Mouse (Mus musculus) liver, embryonic 14.5 days (tissue): ENCODE measurements around the gene Heatr6. TPM values are rescaled to one million over a fixed set of nuclear protein-coding genes. Genes with fewer than 3 reads are reported as not detected.

Experiments used
- ATAC-seq: fragments of 200-750 bp; cut with Nextera tagmentation; 2 replicates; pipeline ENCODE4 v1.8.0; 2017; ENCODE audit warnings: moderate number of reproducible peaks, mild to moderate bottlenecking, moderate library complexity; ENCODE audit not compliant: insufficient read depth
- DNase-seq, 3 experiments: peaks; one replicate each; pipeline ENCODE4 v3.0.0-alpha.2; 2012 to 2013; ENCODE audit warnings: low read depth in 3 of 3, low spot score in 3 of 3
- H3K27ac ChIP-seq: fragments of 300-500 bp; sonication (generic); 2 replicates; pipeline ENCODE4 v1.5.1; 2014; ENCODE audit warnings: moderate library complexity, mild to moderate bottlenecking, control low read depth, inconsistent platforms
- H3K27me3 ChIP-seq: fragments of 300-500 bp; sonication (generic); 2 replicates; pipeline ENCODE4 v1.6.1; 2014; ENCODE audit warnings: mild to moderate bottlenecking, low read length, moderate library complexity; ENCODE audit not compliant: control insufficient read depth, insufficient read depth
- H3K36me3 ChIP-seq: fragments of 300-500 bp; sonication (generic); replicated peaks from 2 replicates; pipeline ENCODE4 v1.6.1; 2014; ENCODE audit warnings: low read depth; ENCODE audit not compliant: control insufficient read depth, insufficient read depth
- H3K4me1 ChIP-seq, 2 experiments: fragments of 200-500 bp in 1 of 2; fragments of 300-500 bp in 1 of 2; sonication (generic) in 1 of 2; replicated peaks; 2 replicates each; pipeline ENCODE4 v1.6.1; 2012 to 2014; ENCODE audit warnings: antibody characterized with exemption in 1 of 2, inconsistent platforms in 1 of 2, low read length in 1 of 2; ENCODE audit not compliant: control insufficient read depth in 2 of 2, insufficient read depth in 2 of 2
- H3K4me2 ChIP-seq: fragments of 300-500 bp; sonication (generic); 2 replicates; pipeline ENCODE4 v1.6.1; 2014; ENCODE audit warnings: low read depth, mild to moderate bottlenecking, control low read depth, moderate library complexity
- H3K4me3 ChIP-seq, 2 experiments: fragments of 200-500 bp in 1 of 2; fragments of 300-500 bp in 1 of 2; sonication (generic) in 1 of 2; 2 replicates each; pipeline ENCODE4 v1.5.1; 2012 to 2014; ENCODE audit warnings: low read depth in 2 of 2, low read length in 2 of 2, mild to moderate bottlenecking in 2 of 2, control low read depth in 1 of 2, inconsistent platforms in 1 of 2, moderate library complexity in 1 of 2; ENCODE audit not compliant: insufficient read depth in 1 of 2
- H3K9ac ChIP-seq: fragments of 300-500 bp; sonication (generic); replicated peaks from 2 replicates; pipeline ENCODE4 v1.6.1; 2014; ENCODE audit warnings: mild to moderate bottlenecking, control low read depth, moderate library complexity
- H3K9me3 ChIP-seq: fragments of 300-500 bp; sonication (generic); 2 replicates; pipeline ENCODE4 v1.6.1; 2016; ENCODE audit warnings: low read length, mixed read lengths; ENCODE audit not compliant: control insufficient read depth
- CTCF ChIP-seq: IDR thresholded peaks from 2 replicates; pipeline ENCODE4 v1.5.1; 2016; ENCODE audit warnings: antibody characterized with exemption, low read depth, control low read depth
- EP300 ChIP-seq: IDR thresholded peaks from 2 replicates; pipeline ENCODE4 v1.6.1; 2016; ENCODE audit warnings: antibody characterized with exemption, low read depth
- WGBS: fragments of 180-500 bp; shearing (Covaris S2); extraction: QIAGEN DNeasy Blood & Tissue Kit; methylation state at CpG from one replicate; pipeline ENCODE4 v1.1.7; 2014; ENCODE audit not compliant: insufficient replicate concordance; 5-methylcytosine and 5-hydroxymethylcytosine counted together
- polyA plus RNA-seq, 2 experiments: library from polyadenylated mRNA; depleted of rRNA in 1 of 2; stranded (reverse) in 1 of 2; unstranded in 1 of 2; fragments of >200 nt; fragmentation: Nextera tagmentation in 1 of 2; extraction: Ambion mirVana in 1 of 2; gene quantifications; 2 replicates each; pipeline versions ENCODE4 v1.2.1 to v1.2.3; 2012 to 2014

Gene Heatr6
- polyA plus RNA-seq, 2 experiments = 3.8 to 5.6 TPM

DNA sequence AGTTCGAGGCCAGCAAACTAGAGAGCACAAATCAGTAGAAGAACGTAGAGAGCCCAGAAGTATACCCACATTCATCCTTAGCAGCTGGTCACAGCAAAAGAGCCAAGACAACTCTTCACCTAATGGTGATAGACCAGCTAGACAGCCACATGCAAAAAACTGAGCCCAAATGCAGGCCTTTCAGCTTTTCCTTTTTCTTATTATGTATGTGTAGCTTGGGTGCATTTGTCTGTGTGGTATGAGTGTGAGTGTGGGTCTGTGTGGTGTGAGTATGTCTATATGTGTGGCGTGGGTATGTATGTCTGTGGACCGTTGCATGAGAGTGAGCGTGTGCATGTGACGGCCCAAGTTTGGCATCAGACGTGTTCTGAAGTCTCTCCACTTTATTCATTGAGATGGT lies 17.5 kb downstream of the Heatr6 start:
- no peak overlapping the region for H3K27ac ChIP-seq
- TF ChIP-seq EP300 = no peak
- no peak for TF ChIP-seq CTCF
- no peak overlapping the region for H3K4me2 ChIP-seq
- no peaks in the 10 kb centered on the region for H3K4me1 ChIP-seq
- no peak overlapping the region for H3K4me3 ChIP-seq
- peaks cover 25% of the 10 kb centered on the region for H3K36me3 ChIP-seq
- 76% methylated on average over 7 of the region's 7 CpGs for WGBS
- H3K9me3 ChIP-seq = no peaks in the 10 kb centered on the region
- H3K27me3 ChIP-seq = no peaks in the 10 kb centered on the region
- no peak overlapping the region for H3K9ac ChIP-seq
- ATAC-seq = no peak
- DNase-seq = no peak

DNA sequence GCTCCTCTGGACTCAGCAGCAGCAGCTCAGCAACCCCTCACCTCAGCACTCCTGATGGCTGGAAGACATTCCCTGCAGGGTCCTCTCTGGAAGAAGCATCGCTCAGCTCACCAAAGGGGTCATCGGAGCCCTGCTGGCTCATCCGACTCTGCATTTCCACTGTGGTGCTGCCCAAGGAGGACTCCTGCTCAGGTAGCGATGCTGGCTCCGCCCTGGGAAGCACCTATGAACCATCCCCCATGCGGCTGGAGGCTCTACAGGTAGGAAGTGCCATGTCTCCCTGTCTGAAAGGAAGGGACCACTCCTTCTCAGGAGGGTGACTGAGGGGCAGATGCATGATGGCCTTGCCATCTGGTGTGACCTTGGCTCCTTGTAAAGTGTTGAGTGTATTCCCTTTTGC lies 18.8 kb downstream of the Heatr6 start:
- Histone ChIP-seq H3K4me3 (no peak overlapping the region), H3K9me3 (no peaks in the 10 kb centered on the region), H3K4me1 (no peaks in the 10 kb centered on the region), H3K4me2 (no peak overlapping the region), H3K27me3 (no peaks in the 10 kb centered on the region), H3K9ac (no peak overlapping the region), H3K27ac (no peak overlapping the region), H3K36me3 (peaks cover 25% of the 10 kb centered on the region)
- no peak for ATAC-seq
- WGBS = 83% methylated on average over 6 of the region's 6 CpGs
- DNase-seq = no peak
- TF ChIP-seq CTCF = no peak
- TF ChIP-seq EP300 = no peak

DNA sequence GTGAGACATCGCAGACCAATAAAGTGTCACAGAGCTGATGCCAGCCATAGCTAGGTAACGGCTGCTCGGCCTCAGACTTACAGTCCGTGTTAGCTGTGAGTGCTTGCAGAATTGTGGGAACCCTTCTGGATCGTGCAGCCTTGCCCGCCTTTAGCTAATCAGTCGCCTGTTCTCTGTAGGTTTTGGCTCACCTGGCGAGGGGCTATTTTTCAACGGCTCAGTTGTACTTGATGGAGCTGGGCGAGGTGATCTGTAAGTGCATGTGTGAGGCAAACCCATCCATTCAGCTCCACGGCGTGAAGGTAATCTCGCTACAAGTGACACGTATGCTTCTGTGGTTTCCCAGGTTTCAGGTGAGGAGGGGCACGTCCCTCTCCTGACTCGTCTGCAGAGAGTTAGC lies 20.2 kb downstream of the Heatr6 start:
- ATAC-seq (no peak), DNase-seq (no peak)
- TF ChIP-seq EP300 = no peak
- TF ChIP-seq CTCF = no peak
- no peaks in the 10 kb centered on the region for H3K27me3 ChIP-seq
- H3K9me3 ChIP-seq = no peaks in the 10 kb centered on the region
- 82% methylated on average over 16 of the region's 16 CpGs for WGBS
- no peak overlapping the region for H3K4me3 ChIP-seq
- H3K4me2 ChIP-seq = no peak overlapping the region
- H3K4me1 ChIP-seq = no peaks in the 10 kb centered on the region
- peaks cover 24% of the 10 kb centered on the region for H3K36me3 ChIP-seq
- no peak overlapping the region for H3K27ac ChIP-seq
- no peak overlapping the region for H3K9ac ChIP-seq

DNA sequence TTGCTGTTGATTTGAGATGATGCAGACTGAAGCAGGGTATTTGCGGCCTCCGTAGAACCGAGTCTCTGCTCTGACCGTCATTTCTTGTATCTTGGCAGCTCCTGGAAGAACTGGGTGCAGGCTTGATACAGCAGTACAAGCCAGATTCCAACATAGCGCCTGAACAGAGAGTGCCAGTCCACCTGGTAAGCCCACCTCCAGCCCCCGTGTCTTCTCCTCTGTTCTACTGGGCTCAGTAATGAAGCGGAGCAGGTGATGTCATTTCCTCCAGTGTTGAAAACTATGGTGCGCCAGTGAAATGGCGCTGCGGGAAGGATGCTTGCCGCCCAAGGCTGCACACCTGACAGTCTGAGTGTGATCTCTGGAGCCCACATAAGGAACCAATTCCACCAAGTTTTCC lies 20.8 kb downstream of the Heatr6 start:
- no peak for DNase-seq
- H3K36me3 ChIP-seq = peaks cover 22% of the 10 kb centered on the region
- no peak overlapping the region for H3K9ac ChIP-seq

DNA sequence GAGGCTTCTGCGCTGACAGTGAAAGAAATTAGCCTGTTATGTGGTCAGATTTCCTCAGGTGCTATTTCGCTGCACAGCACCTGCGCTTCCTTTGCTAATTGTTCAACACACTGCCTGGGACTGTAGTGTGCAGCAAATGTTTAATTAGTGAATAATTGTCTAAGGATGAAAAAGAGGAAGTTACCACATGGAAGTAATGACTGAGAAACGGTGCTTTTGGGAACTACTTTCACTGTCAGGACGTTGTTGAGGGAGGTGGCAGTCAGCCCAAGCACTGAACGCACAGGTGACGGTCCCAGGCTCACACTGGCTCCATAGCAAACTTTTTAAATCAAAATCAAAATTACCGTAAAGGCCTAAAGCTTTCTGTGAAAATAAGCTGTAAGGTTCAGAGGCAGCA lies 23.3 kb downstream of the Heatr6 start:
- Histone ChIP-seq H3K27me3 (no peaks in the 10 kb centered on the region), H3K4me1 (no peaks in the 10 kb centered on the region), H3K4me2 (no peak overlapping the region), H3K4me3 (no peak overlapping the region), H3K27ac (no peak overlapping the region), H3K9ac (no peak overlapping the region), H3K36me3 (peaks cover 36% of the 10 kb centered on the region), H3K9me3 (no peaks in the 10 kb centered on the region)
- DNase-seq = no peak
- no peak for ATAC-seq
- WGBS = 66% methylated on average over 8 of the region's 8 CpGs
- TF ChIP-seq CTCF (no peak), EP300 (no peak)

More for the DNA sequence above, 20.8 kb downstream of the Heatr6 start:
- no peak for ATAC-seq
- Histone ChIP-seq H3K4me2 (no peak overlapping the region), H3K27me3 (no peaks in the 10 kb centered on the region), H3K27ac (no peak overlapping the region), H3K9me3 (no peaks in the 10 kb centered on the region), H3K4me1 (no peaks in the 10 kb centered on the region), H3K4me3 (no peak overlapping the region)
- 83% methylated on average over 11 of the region's 11 CpGs for WGBS
- TF ChIP-seq EP300 (no peak), CTCF (no peak)
